Mouse (Mus musculus) kidney, embryonic 16.5 days (tissue): ENCODE results near the gene Smg9. TPM values are rescaled to one million over a fixed set of nuclear protein-coding genes. Genes with fewer than 3 reads are reported as not detected.

Source experiments
- ATAC-seq: fragments of 200-750 bp; cut with Nextera tagmentation; 2 replicates; pipeline ENCODE4 v1.8.0; 2017; ENCODE audit warnings: moderate TSS enrichment; ENCODE audit not compliant: low FRiP score, low TSS enrichment
- H3K27ac ChIP-seq: fragments of 300-500 bp; sonication (generic); 2 replicates; pipeline ENCODE4 v1.5.1; 2014; ENCODE audit warnings: low read length
- H3K27me3 ChIP-seq: fragments of 300-500 bp; sonication (generic); 2 replicates; pipeline ENCODE4 v1.6.1; 2014; ENCODE audit warnings: low read length, control low read depth, mixed read lengths; ENCODE audit not compliant: insufficient read depth
- H3K36me3 ChIP-seq: fragments of 300-500 bp; sonication (generic); 2 replicates; pipeline ENCODE4 v1.6.1; 2014; ENCODE audit warnings: low read length, control low read depth, mixed read lengths; ENCODE audit not compliant: insufficient read depth
- H3K4me1 ChIP-seq: fragments of 300-500 bp; sonication (generic); 2 replicates; pipeline ENCODE4 v1.6.1; 2014; ENCODE audit warnings: low read length, control low read depth, mixed read lengths; ENCODE audit not compliant: insufficient read depth
- H3K4me2 ChIP-seq: fragments of 300-500 bp; sonication (generic); replicated peaks from 2 replicates; pipeline ENCODE4 v1.6.1; 2014; ENCODE audit warnings: low read depth, low read length
- H3K4me3 ChIP-seq: fragments of 300-500 bp; sonication (generic); 2 replicates; pipeline ENCODE4 v1.5.1; 2014; ENCODE audit warnings: mild to moderate bottlenecking, low read length
- H3K9ac ChIP-seq: fragments of 300-500 bp; sonication (generic); replicated peaks from 2 replicates; pipeline ENCODE4 v1.6.1; 2014; ENCODE audit warnings: low read length
- H3K9me3 ChIP-seq: fragments of 300-500 bp; sonication (generic); 2 replicates; pipeline ENCODE4 v1.6.1; 2016; ENCODE audit warnings: low read length, control low read depth
- WGBS: fragments of 180-500 bp; shearing (Covaris S2); extraction: QIAGEN DNeasy Blood & Tissue Kit; methylation state at CpG from one replicate; pipeline ENCODE4 v1.1.7; 2014; 5-methylcytosine and 5-hydroxymethylcytosine counted together
- polyA plus RNA-seq: library from polyadenylated mRNA; unstranded; fragments of >200 nt; fragmentation: Nextera tagmentation; extraction: Ambion mirVana; gene quantifications from 2 replicates; pipeline ENCODE4 v1.2.1, GENCODE M21; 2015

The Smg9 gene
- polyA plus RNA-seq, result 28.3 and 31.9 TPM in 2 replicates

DNA sequence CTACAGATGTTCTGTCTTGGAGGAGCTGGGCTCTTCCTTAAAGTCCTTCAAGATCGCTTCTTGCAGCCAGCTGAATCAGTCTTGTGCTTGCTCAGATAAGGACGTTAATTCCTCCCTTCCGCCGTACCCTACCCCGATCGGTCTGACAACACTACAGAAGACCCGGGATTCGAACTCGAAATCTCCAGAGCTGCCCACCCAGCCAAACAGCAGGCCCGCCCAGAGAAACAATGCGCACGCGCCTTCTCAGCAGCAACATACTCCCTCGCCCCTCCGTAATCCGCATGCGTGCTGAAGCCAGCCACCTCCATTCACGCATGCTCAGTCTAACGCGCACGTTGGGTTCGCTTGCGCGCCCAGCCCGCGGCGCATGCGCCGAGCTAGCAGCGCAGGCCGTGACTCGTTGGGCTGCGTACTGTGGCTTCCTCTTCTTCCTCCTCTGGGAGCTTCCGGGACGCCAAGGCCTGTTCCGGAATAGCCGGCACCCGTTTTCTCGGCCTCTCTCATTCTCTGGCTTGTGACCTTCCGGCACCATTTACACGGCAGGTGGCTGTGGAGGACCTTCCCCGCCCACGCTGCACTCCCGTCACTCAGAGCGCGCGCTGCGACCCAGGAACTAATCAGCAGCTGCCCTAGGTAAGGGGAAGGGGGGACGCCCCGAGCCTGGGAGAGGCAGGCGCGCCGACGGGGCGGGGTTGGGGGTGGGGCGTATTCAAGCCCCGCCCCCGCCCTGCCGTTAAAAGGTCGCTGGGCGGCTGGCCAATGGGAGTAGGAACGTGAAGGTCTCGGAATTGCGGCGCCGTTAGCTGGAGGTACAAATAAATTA lies at the start of gene Smg9:
Smg9 (plus strand) TSS at position 364 of the 826 bp plus-strand sequence.
- peak within 1 kb of the TSS; percentile 67 for H3K9ac ChIP-seq
- peak; percentile 95 for ATAC-seq
- peak within 1 kb of the TSS; percentile 96 for H3K27ac ChIP-seq
- H3K27me3 ChIP-seq, result no peaks in the 10 kb centered on the region
- H3K4me3 ChIP-seq, result peak within 1 kb of the TSS; percentile 53
- H3K36me3 ChIP-seq, result peaks cover 21% of the 10 kb centered on the region
- WGBS, result 3% methylated on average over 66 of the region's 66 CpGs
- peaks cover 20% of the 10 kb centered on the region for H3K4me1 ChIP-seq
- peaks cover 7% of the 10 kb centered on the region; the same call in 1 of the 2 replicates for H3K9me3 ChIP-seq
- H3K4me2 ChIP-seq, result peak within 1 kb of the TSS; percentile 58

DNA sequence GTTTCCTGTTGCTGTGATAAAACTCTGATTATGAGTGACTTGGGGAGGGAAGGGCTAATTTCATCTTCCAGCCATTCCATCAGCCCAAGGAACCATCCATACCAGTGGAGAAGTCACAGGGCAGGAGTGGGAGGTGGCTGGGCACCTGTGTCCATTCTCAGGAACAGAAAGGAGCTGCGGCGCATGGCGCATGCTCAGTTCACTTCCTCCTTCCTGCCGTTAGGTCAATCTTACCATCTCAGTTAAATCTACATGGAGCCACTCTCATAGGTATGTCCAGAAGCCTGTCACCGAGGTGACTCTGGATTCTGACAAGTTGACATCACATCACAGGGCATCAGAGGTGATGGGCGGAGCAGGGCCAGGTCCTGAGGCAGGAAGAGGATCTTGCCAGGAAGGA lies 43.8 kb upstream of the Smg9 start:
- Histone ChIP-seq H3K4me2 (no peak overlapping the region), H3K9me3 (no peaks in the 10 kb centered on the region), H3K27ac (no peak overlapping the region), H3K36me3 (no peaks in the 10 kb centered on the region), H3K9ac (no peak overlapping the region), H3K27me3 (no peaks in the 10 kb centered on the region), H3K4me3 (no peak overlapping the region), H3K4me1 (no peaks in the 10 kb centered on the region)
- 82% methylated on average over 6 of the region's 6 CpGs for WGBS
- ATAC-seq, result no peak

DNA sequence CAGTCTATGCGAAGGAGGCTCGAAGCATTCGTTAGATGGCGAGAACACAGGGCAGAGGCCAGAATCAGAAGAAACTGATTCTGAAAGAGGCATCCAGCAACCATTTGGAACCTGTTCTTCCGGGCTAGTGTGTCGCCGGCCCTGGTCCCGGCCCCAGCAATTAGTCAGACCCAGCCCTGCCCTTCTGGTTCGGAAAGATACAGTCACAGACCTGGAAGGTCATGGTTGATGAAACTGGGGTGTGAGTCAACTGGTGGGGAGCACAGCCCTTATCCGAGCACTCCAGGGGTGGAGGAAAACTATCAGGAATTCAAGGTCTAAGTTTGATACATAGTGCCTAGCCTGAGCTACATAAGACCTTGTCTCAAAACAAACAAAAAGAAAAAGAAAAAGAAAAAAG lies 43.3 kb upstream of the Smg9 start:
- H3K4me2 ChIP-seq, result no peak overlapping the region
- H3K27ac ChIP-seq, result no peak overlapping the region
- no peaks in the 10 kb centered on the region for H3K27me3 ChIP-seq
- H3K4me3 ChIP-seq, result no peak overlapping the region
- H3K9ac ChIP-seq, result no peak overlapping the region
- H3K9me3 ChIP-seq, result no peaks in the 10 kb centered on the region
- H3K4me1 ChIP-seq, result no peaks in the 10 kb centered on the region
- H3K36me3 ChIP-seq, result no peaks in the 10 kb centered on the region
- WGBS, result 79% methylated on average over 10 of the region's 10 CpGs
- ATAC-seq, result no peak

DNA sequence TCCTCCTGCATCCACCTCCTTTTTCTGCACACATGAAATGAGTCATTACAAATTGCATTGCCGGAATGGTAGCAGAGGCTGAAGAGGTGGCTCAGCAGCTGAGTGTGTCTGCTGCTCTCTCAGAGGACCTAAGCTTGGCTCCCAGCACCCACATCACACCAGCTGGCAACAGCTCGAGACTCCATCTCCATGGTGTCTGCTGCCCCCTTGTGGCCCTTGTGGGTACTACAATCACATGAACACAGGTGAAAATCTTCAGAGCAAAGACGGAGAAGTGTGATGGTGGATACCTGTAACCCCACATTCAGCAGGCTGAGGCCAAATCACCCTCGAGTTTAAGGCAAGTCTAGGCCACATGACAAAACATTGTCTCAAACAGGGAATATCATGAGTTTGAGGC lies 41.5 kb upstream of the Smg9 start:
- Histone ChIP-seq H3K9me3 (no peaks in the 10 kb centered on the region), H3K27me3 (no peaks in the 10 kb centered on the region), H3K4me1 (no peaks in the 10 kb centered on the region), H3K4me3 (no peak overlapping the region), H3K9ac (no peak overlapping the region), H3K27ac (no peak overlapping the region), H3K4me2 (no peak overlapping the region), H3K36me3 (no peaks in the 10 kb centered on the region)
- ATAC-seq, result no peak
- 48% methylated on average over 4 of the region's 4 CpGs for WGBS

DNA sequence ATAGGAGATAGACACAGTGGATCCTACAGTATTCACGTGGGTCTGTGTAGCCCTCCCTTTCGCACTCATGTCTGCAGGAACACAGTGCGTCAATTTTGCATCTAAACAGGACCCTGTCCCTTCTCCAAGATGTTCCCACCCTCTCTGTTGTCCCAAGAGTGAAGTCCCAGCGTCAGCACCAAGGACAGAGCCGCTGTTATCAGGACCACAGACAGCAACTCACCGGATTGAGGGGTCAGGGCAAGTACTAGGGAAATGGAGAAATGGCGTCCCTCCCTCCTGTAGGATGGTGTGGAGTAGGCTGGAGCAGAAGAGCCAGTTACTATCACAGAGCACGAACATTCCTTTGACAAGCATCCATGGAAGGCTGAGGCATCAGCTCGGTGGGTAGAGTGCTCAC lies 40.1 kb upstream of the Smg9 start:
- Histone ChIP-seq H3K4me1 (no peaks in the 10 kb centered on the region), H3K4me3 (no peak overlapping the region), H3K36me3 (no peaks in the 10 kb centered on the region), H3K27me3 (no peaks in the 10 kb centered on the region), H3K9ac (no peak overlapping the region), H3K27ac (no peak overlapping the region), H3K9me3 (no peaks in the 10 kb centered on the region), H3K4me2 (no peak overlapping the region)
- no peak for ATAC-seq
- WGBS, result 23% methylated on average over 9 of the region's 9 CpGs

DNA sequence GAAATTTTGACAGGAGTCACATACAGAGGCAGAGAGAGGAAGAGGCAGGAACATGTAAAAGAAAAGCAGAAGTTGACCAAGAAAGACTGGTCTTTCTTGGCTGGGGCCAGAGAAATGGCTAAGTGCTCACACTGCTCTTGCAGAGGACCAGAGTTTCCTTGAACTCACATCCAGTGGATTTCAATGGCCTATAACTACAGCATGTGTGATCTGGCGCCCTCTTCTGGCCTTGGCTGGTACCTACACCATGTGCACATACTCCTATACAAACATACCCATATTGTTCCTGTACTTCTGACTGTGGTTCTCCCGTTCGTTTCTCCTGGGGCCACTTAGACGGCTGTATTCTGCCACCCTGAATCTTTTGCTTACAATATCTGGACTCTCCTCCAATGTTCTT lies 38.4 kb upstream of the Smg9 start:
- no peaks in the 10 kb centered on the region for H3K27me3 ChIP-seq
- no peaks in the 10 kb centered on the region for H3K36me3 ChIP-seq
- ATAC-seq, result no peak
- no peak overlapping the region for H3K4me3 ChIP-seq
- H3K4me2 ChIP-seq, result no peak overlapping the region
- H3K9ac ChIP-seq, result no peak overlapping the region
- H3K27ac ChIP-seq, result no peak overlapping the region
- H3K4me1 ChIP-seq, result no peaks in the 10 kb centered on the region
- H3K9me3 ChIP-seq, result no peaks in the 10 kb centered on the region
- 66% methylated on average over 4 of the region's 4 CpGs for WGBS

DNA sequence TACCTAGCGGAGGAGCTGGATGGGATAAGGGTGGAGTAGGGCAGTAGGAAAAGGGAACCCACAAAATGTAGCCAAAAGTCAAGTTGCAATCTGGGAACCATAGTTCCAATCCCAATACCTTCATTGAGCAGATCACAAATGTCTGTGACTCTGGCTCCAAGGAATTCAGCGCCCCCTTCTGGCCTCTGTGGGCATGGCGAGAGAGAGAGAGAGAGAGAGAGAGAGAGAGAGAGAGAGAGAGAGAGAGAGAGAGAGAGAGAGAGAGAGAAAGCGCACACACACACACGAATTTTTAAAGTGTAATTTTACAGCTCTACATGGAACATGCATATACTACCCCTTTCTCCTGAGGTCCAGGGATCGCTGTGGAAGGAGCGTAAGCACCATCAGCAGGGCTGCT lies 36.2 kb upstream of the Smg9 start:
- 16% methylated on average over 7 of the region's 7 CpGs for WGBS

DNA sequence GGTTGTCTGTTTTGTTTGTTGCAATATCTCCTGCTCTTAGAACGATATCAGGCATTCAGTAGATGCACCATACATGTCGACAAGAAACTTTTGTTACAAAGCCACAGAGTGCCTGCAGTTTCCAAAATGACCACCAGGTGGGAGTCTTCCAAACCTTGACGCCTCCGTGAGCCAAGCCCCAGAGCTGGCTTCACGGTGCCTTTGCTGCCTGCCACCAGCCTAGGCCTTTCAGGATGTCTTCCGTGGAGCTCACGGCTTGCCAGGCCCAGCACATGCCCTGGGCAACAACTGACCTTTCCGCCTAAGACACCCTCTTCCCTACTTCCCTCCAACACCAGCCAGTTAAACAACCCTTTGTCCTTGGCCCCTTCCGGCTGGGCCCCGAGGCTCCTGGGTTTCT lies 34.6 kb upstream of the Smg9 start:
- WGBS, result 20% methylated on average over 10 of the region's 10 CpGs

More for the DNA sequence above, 36.2 kb upstream of the Smg9 start:
- no peaks in the 10 kb centered on the region for H3K27me3 ChIP-seq
- no peak overlapping the region for H3K27ac ChIP-seq
- ATAC-seq, result no peak
- H3K4me3 ChIP-seq, result no peak overlapping the region
- H3K36me3 ChIP-seq, result no peaks in the 10 kb centered on the region
- H3K4me1 ChIP-seq, result no peaks in the 10 kb centered on the region
- no peak overlapping the region for H3K9ac ChIP-seq
- no peak overlapping the region for H3K4me2 ChIP-seq
- no peaks in the 10 kb centered on the region for H3K9me3 ChIP-seq

DNA sequence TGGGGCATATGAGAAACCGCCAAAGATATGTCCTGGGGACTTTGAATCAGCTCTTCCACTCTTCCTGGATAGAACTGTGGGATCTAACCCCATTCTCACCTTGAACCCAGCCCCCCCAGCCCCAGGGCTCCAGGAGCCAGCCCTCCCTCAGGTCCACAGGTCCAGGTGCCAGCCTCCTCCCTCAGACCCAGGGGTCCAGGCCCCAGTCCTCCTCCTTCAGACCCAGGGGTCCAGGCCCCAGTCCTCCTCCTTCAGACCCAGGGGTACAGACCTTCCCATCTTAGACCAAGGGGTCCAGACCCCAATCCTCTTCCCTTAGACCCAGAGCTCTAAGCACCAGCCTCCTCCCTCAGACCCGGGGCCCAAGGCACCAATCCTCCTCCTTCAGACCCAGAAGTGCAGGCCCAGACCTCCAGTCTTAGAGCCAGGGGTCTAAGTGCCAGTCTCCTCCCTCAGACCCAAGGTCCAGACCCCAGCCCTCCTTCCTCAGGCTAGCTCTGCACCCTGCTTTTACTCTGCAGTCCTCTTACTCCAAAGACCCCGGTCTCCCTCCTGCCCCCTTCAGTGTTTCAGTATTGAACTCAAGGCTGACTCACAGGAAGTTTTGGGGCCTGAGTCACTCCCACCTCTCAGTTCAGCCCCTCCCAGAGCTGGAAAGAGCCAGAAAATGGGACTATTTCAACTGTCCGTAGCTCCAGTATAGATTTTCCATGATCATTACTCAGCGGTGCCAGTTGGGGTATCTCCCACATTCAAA lies 34.0 kb upstream of the Smg9 start:
- Histone ChIP-seq H3K9ac (no peak overlapping the region), H3K4me1 (0 out of 2 replicates have a peak, but pooled peaks cover 4% of the 10 kb centered on the region), H3K9me3 (no peaks in the 10 kb centered on the region), H3K36me3 (no peaks in the 10 kb centered on the region), H3K4me2 (no peak overlapping the region), H3K27ac (no peak overlapping the region), H3K4me3 (no peak overlapping the region), H3K27me3 (no peaks in the 10 kb centered on the region)
- peak; percentile 20; the same call in 1 of the 2 replicates for ATAC-seq
- 75% methylated on average over 5 of the region's 5 CpGs for WGBS

More for the DNA sequence above, 34.6 kb upstream of the Smg9 start:
- Histone ChIP-seq H3K9me3 (no peaks in the 10 kb centered on the region), H3K36me3 (no peaks in the 10 kb centered on the region), H3K27me3 (no peaks in the 10 kb centered on the region), H3K27ac (no peak overlapping the region), H3K4me3 (no peak overlapping the region), H3K4me2 (no peak overlapping the region), H3K4me1 (no peaks in the 10 kb centered on the region), H3K9ac (no peak overlapping the region)
- ATAC-seq, result peak; percentile 76
